ENCODE assay signal across 1 mouse cellular context in genomic region chr2:177836756-177837155, GRCm38 (mm10). TPM values are rescaled to one million over a fixed set of nuclear protein-coding genes. Genes with fewer than 3 reads are reported as not detected.
"Had no signal": no experiment of that assay in that cellular context is flagged by ENCODE, and none has a peak within 500 bp of the region (broad histone marks: within the 10 kb centered on the region; RNA-seq: fewer than 3 reads in every experiment).

No protein-coding gene starts in this region.

RNA-seq across cellular contexts. Expression of gene Gm14325, which starts 3.4 kb away (rescaled TPM):
- polyA plus RNA-seq: erythroblast, embryonic 14.5 days had no signal
